Mouse (Mus musculus) spleen, postnatal 14 days (tissue): ENCODE measurements around the gene Cfc1.
"Not testable (repeated sequence)": the region's sequence is repeated elsewhere in the genome, so short reads cannot be mapped to it uniquely, and the experiment has no call there.

Source experiments
- DNase-seq, 2 experiments: peaks; one replicate each; pipeline ENCODE4 v3.0.0; 2021 to 2022; ENCODE audit warnings: low spot score in 2 of 2

Gene Cfc1

DNA sequence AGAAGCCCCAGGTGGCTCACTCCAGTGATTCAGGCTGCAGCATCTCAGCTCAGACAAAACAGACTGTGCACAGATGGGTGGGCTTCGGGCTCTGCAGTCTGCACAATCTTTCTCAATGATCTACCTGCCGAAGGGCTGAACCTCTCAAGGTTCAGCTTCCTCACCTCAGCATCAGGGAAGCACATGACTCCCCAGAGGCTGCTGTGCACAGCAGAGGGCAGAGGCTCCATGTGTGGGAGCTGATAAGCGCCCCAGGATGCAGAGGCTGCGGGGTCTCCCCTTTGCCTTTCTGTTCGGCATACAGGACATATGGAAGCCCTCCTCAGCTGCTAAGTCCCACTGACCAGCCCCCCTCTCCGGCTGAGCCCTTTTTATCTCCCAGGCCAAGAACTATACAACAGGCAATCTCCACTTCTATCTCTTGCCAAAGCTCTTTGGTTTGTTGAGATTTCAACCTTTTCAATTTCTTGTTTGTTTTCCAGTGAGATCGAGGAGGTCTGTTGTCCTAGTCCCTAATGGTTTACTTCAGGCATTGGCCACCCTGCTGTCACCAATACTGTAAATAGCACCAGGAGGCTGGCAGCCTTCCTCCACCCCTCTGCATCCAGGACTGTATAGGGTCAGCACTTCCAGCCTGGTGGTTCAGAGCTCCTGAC lies at the start of gene Cfc1:
Cfc1 (plus strand) TSS at position 606 of the 656 bp plus-strand sequence.
- DNase-seq: not testable (repeated sequence)

DNA sequence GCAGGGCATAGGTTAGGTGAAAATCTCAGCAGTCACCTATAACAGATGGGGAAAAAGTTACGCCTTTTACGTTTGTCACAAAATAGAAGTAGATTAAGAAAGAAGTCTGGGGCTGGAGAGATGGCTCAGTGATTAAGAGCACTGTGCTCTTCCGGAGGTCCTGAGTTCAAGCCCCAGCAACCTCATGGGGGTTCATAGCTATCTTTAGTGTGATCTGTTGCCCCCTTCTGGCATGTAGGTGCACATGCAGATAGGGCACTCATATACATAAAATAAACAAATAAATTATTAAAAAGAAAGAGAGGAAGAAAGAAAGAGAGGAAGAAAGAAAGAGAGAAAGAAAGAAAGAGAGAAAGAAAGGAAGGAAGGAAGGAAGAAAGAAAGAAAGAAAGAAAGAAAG lies 48.1 kb upstream of the Cfc1 start:
- DNase-seq: no peak

DNA sequence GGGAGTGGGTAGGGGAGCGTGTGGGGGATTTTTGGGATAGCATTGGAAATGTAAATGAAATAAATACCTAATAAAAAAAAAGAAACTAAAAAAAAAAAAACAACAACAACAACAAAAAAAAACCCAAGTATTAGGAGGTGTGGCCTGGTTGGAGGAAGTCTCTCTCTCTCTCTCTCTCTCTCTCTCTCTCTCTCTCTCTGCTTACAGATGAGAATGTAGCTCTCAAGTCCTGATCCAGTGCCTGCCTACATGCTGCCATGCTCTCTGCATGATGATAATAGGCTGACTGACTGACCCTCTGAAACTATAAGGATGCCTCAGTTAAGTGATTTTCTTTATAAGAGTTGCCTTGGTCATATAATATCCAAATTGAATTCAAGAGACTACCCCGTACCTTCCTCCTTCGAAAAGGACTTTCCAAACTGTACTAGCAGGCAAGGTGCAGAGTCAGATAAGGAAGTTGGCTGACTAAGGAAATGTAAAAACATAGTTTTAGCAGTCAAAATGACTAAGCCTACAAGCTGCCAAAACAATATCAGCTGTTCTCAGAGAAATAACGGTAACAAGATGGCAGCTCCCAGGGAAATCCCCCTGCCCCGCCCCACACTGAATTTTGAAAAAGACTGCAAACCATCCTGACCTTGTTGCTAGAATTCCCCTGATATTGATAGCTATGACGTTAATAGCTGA lies 45.5 kb upstream of the Cfc1 start:
- no peak for DNase-seq

DNA sequence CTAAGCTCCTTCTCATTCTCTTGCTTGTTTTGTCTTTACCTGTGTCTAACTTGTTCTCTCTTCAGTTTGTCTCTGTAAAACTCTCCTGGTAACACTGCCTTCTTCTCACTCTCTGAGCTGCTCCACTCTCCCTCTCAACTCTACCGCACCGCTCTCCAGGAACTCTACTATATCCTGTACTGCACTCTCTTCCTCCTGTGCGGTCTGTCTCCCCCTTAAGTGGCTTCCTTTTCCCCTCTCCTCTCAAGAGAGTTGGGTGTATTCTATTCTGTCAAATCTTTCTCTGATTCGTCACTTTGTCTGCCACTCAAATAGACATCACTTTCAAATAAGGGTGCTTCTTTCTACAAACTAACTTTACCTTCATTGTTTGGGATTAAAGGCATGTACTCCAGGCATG lies 44.0 kb upstream of the Cfc1 start:
- no peak for DNase-seq

DNA sequence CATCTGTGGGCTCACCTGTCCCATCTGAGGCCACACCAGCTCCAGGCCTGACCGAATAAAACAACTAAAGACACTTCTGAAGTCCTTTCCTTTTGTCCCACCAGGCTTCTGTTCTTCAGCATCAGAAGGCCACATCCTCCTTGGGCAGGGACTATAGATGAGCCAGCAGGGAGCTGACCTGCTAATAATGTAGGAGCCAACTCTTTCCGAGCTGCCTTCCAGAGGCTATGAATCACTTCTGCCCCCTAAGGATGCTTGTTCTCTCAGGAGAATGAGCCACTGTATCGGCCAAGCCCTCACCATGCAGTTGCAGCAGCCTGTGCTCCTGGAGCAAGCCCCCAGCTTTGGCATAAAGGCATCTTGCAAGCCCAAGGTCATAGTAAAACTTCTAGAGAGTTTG lies 32.5 kb upstream of the Cfc1 start:
- DNase-seq: no peak

DNA sequence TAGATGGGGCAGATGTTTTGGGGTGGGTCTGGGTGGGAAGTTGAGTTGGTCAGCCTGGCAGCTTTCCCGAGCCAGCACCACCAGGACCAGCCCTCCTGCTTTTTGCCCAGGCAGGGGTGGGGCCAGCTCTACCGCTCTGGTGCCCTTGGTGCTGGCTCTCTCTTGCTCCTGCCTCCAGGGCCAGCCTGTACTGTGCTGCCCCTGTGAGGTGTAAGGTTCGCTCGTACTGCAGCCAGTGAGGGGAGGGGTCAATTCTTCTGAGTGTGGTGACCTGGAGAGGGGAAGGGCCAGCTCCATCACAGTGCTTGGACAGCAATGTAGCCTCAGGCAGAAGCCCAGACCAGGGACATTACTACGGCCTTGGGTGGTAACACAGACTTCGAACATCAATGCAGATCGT lies 30.1 kb upstream of the Cfc1 start:
- no peak for DNase-seq

DNA sequence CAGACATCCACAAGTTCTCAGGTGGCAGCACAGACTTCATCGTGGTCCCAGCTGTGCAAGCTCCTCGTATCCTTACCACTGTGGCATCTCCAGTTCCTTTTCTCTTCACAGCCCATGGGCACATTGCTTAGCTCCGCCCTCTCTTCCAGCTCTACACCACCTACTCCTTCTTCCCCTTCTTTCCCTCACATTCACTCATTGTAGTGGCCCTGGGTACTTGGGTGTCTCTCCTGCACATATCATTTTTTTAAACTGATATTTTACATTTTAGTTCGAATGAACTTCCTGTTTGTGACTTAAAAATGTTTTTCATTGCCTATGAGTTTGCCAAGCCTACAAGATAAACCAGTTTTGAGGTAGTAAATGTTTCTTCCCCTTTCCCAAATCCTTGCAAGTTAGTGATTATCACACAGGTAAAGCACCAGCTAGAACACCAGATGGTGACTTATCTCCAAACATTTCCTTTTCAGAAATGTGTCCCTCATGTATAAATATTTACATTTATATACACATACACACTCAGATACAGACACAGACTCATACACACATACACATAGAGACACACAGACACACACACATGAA lies 29.4 kb upstream of the Cfc1 start:
- DNase-seq: no peak

DNA sequence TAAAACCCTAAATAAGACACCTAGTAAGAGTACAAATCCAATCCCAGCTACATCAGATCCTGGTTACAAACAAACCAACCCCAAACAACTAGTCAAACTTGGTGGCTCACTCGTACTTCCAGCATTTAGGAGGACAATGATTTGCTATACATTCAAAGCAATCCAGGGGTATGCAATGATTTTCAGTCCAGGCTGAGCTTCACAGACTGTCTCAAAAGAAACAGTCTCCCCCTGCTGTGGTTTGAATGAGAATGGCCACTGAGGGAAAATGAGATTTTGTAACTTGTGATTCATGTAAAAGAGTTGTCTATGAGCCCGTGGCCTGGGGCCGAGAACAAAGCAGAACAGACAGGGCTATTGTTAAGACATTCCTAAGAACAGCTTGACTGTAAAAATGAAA lies 27.5 kb upstream of the Cfc1 start:
- no peak for DNase-seq

DNA sequence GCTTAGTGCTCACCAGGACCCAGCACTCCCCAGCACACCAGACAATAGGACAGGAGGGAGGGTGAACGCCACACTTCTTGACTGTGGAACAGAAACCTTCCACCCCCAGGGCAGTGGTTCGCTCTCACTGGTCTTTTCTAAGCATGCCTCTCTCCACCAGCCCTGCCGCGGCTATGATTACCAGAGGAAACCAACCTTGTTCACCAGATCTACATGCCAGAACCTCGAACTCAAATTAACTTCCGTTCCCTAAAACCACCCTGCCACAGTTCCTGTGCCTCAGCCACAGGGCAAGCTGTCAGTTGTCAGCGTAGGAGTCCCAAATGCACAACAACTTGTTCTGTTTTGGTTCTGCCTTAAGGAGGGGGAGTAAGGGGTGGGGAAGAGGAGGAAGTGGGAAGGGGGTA lies 24.9 kb upstream of the Cfc1 start:
- DNase-seq: peak; percentile 11 to 15

DNA sequence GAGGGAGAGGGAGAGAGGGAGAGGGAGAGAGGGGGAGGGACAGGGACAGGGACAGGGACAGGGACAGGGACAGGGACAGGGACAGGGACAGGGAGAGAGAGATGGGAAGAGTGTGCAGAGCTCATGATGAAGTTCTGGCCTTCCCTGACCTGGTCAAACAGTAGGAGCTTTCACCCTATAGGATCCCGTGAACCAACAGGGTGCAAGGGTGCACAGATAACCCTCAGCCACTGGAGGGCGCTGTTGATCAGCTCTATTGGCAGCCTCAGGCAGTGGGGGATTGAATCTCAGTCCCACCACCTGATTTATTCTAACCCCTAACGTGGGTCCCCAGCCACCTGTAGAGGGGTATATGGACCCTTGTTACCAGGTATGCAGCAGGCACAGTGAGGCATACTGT lies 24.4 kb upstream of the Cfc1 start:
- DNase-seq: peak; percentile 36 to 66

DNA sequence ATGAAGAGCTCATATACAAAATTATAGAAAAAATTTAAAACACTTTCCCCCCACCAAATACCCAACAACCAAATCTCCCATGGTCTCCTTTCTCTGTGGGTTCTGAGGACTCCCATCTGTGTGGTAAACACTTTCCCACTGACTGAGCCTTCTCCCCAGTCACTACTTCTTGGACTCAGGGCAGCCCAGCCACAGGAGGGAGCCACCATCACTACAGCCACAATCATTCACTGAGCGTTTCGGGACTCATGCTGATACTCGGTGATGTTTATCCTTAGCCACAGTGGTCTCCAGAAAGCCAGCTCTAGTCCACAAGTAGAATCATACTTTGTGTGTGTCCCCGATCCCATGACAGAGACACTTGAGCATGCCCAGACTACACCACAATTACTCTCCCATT lies 22.4 kb upstream of the Cfc1 start:
- DNase-seq: no peak

DNA sequence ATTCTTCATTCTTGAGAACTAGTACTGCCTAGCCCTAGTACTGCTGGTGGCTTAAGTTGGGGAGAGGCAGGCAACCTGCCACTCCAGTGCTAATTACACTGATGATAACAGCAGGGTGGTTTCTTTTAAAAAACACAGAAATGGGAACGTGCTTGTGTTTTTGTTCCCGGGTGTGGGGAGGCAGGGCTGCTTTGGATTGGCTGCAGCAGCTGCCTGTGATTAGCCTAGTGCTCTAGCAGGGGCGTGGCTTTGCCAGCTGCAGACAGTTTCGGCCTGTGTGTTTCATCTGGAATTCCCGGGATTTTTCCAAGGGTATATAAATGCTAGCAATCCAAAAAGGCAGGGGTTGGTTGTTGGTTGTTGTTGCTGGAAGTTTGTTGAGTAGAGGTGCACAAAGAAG lies 18.9 kb upstream of the Cfc1 start:
- no peak for DNase-seq

DNA sequence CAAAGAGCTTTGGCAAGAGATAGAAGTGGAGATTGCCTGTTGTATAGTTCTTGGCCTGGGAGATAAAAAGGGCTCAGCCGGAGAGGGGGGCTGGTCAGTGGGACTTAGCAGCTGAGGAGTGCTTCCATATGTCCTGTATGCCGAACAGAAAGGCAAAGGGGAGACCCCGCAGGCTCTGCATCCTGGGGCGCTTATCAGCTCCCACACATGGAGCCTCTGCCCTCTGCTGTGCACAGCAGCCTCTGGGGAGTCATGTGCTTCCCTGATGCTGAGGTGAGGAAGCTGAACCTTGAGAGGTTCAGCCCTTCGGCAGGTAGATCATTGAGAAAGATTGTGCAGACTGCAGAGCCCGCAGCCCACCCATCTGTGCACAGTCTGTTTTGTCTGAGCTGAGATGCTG lies 18.2 kb upstream of the Cfc1 start:
- DNase-seq: not testable (repeated sequence)

DNA sequence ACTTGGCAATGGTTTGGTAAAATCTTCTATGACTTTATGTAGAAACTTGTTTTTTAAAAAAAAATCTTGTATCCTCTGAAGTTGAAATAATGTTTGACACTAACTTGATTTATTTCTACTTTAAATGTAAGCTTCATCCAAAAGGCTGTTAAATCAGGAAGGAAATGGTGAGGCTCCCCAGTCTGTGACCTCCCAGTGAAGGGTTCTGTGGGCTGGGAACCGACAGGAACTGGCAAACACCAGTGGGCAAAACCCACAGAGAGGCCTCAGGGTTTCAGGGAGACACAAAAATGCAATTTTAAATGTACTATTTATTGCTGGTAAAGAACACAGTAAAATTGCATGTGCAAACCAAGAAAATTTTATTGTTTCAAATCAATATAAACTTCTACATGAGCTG lies 17.7 kb upstream of the Cfc1 start:
- not testable (repeated sequence) for DNase-seq

DNA sequence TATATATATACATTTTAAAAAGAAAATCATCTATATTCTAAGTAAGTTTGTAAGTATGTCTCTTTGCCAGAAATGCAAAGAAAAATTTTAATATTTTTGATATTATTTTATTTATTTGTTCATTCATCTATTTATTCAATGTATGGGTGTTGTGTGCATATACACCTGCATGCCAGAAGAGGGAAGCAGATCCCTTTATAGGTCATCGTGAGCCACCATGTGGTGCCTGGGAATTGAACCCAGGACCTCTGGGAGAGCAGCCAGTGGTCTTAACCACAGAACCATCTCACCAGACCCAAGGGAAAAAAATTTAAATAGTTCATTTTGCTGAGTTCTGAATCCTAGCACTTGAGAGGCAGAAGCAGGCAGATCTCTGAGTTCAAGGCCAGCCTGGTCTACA lies 17.2 kb upstream of the Cfc1 start:
- no peak for DNase-seq

DNA sequence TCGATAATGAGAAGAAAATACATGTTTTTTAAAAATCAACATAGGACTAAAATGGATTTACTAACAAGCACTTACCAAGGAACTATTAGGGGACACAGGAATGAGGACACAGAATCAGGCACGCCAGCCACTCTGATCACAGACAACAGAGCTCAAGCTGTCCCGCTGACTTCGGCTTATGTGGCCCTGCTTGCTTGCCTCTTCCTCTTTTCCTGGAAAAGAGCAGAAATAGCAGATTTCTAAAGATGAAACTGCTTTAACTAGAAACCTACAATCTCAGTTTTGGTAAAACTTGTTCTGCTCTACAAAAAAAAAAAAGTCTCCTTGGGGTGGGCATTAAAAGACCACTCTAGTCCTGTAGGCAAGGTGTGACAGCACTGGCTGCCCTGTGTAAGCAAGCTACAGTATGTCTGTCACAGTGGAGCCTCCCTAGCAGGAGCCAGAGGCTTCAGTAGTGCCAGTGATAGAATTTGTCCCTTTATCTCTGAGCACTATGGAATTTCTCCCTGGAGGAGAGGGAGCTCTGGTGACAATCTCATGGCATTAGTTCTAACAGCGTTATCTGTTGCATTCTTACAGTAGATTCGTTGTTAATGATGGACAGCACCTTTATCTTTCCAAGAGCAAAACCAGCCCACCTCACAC lies 13.1 kb upstream of the Cfc1 start:
- no peak for DNase-seq

DNA sequence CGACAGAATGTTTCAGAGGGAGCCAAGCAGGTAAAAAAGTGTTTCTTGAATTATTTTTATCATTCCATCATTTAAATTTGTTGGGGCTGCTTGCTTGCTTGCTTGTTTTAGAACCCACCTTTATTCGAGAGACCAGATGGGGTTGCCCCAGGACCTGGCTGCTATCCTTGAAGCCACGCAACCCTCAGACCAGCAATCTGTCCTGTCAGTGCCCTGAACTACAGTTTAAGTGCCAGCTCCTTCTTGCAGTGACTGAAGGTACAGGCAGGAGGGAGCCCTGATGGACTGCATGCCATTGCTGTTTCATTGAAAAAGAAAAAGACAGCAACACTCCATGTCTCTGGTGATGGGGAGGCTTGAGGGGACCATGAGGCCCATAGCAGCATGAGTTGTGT lies 12.6 kb upstream of the Cfc1 start:
- no peak for DNase-seq

DNA sequence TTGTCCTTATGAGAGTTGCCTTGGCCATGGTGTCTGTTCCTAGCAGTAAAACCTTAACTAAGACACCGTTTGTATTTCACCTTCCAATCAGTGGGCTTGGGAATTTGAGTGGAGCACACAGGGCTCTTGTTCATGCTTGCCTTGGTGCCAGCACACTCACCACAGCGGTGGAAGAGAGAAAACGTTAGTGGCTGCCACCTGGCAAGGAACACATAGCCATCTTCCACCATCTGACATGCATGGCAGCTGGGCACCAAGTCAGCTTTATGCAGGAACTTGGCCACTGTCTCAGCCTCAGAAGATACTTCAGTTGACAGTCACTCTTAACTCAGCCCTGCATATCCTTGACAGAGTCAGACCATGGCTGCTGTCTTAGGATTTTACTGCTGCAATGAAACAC lies 11.8 kb upstream of the Cfc1 start:
- DNase-seq: no peak

DNA sequence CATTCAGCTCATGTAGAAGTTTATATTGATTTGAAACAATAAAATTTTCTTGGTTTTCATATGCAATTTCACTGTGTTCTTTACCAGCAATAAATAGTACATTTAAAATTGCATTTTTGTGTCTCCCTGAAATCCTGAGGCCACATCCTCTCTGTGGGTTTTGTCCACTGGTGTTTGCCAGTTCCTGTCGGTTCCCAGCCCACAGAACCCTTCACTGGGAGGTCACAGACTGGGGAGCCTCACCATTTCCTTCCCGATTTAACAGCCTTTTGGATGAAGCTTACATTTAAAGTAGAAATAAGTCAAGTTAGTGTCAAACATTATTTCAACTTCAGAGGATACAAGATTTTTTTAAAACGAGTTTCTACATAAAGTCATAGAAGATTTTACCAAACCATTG lies 874 bp upstream of the Cfc1 start:
- DNase-seq: not testable (repeated sequence)

DNA sequence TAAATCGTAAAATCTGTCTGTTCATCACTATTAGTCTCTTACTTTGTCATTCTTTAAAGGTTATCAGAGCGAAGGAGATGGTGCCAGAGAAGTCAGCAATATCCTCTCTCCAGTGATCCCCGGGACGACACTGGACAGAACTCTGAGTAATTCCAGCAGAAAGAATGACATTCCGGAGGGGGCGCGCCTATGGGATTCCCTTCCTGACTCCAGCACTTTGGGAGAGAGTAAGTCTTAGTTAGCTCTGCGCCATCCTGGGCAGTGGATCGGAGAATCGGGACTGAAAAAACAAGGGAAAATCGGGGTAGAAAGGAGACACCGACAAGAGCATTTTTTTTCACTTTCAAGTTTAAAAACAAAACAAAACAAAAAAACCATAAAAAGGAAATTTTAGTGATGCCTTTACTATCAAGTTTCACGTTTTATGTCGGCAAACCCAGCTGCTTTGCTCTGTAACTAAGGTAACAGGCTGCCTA lies 881 bp downstream of the Cfc1 start:
- no peak for DNase-seq

DNA sequence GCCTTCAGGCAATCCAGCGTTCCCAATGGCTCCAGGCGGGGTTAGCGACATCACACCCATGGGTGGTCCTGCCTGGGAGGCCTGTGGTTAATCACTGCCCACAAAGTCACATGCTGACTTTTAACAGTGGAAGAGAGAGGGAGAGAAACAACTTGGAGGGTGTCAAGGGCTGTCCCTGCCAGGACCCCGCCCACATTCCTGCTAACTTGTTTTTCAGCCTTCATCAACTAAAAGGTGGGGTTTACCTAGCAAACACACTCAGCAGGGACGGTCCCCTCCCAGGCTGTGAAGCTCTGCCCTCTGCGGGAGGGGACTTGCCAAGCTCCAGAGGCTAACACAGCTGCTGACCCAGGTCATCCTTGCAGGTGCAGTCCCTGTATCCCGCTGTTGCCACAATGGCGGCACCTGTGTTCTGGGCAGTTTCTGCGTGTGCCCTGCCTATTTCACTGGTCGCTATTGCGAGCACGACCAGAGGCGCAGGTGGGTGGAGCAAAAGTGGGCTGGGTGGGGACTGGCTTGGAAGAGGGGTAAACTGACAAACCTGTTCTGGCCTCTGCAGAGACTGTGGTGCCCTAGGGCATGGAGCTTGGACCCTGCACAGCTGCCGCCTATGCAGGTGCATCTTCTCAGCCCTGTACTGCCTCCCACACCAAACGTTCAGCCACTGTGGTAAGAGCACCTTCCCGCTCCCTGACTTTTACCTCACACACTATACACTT lies 1.5 kb downstream of the Cfc1 start:
- no peak for DNase-seq

DNA sequence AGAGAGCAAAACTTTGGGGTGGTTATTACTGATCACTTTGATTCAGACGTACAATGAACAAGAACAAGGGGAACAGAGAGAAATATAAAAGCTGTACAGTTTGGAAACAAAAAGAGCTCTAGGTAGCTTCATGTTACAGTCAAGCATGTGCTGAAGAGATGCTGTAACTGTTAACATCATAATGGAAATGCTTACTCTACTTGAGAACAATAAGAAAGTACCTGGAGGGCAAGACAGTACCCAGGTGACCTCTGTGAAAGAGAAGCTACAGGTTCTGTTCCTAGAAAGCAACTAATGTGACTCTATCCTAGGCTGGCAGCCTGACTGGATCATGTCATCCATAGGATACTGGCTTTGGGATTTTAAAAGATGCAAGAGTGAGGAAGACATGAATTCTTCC lies 11.6 kb downstream of the Cfc1 start:
- no peak for DNase-seq
